Mouse (Mus musculus) embryonic facial prominence, embryonic 10.5 days (tissue): ENCODE results near the gene Crybb2. TPM values are rescaled to one million over a fixed set of nuclear protein-coding genes. Genes with fewer than 3 reads are reported as not detected.
"Not testable (repeated sequence)": the region's sequence is repeated elsewhere in the genome, so short reads cannot be mapped to it uniquely, and the experiment has no call there.

ENCODE experiments used
- DNase-seq: peaks from one replicate; pipeline ENCODE4 v3.0.0-alpha.2; 2017; ENCODE audit warnings: low spot score
- H3K27ac ChIP-seq: fragments of 300-500 bp; sonication (generic); replicated peaks from 2 replicates; pipeline ENCODE4 v1.5.1; 2016; ENCODE audit warnings: mild to moderate bottlenecking
- H3K27me3 ChIP-seq: fragments of 300-500 bp; sonication (generic); replicated peaks from 2 replicates; pipeline ENCODE4 v1.6.1; 2016; ENCODE audit warnings: low read depth, mild to moderate bottlenecking; ENCODE audit not compliant: poor library complexity, severe bottlenecking
- H3K36me3 ChIP-seq: fragments of 300-500 bp; sonication (generic); replicated peaks from 2 replicates; pipeline ENCODE4 v1.6.1; 2016; ENCODE audit warnings: mild to moderate bottlenecking, moderate library complexity
- H3K4me1 ChIP-seq: fragments of 300-500 bp; sonication (generic); 2 replicates; pipeline ENCODE4 v1.6.1; 2016
- H3K4me3 ChIP-seq: fragments of 300-500 bp; sonication (generic); 2 replicates; pipeline ENCODE4 v1.5.1; 2016; ENCODE audit warnings: mild to moderate bottlenecking, moderate library complexity
- H3K9me3 ChIP-seq: fragments of 300-500 bp; sonication (generic); 2 replicates; pipeline ENCODE4 v1.6.1; 2016; ENCODE audit warnings: mild to moderate bottlenecking
- WGBS: fragments of 180-500 bp; shearing (Covaris S2); methylation state at CpG from one replicate; pipeline ENCODE4 v1.1.7; 2016; 5-methylcytosine and 5-hydroxymethylcytosine counted together
- polyA plus RNA-seq: library from polyadenylated mRNA; unstranded; fragments of >200 nt; fragmentation: Nextera tagmentation; extraction: Ambion mirVana; gene quantifications from 2 replicates; pipeline ENCODE4 v1.2.1, GENCODE M21; 2016

The Crybb2 gene
- polyA plus RNA-seq: not detected in 2 replicates

- no peak within 1 kb of the TSS for H3K27ac ChIP-seq
- no peaks in the 10 kb centered on the region for H3K27me3 ChIP-seq
- no peaks in the 10 kb centered on the region for H3K9me3 ChIP-seq
- no peak within 1 kb of the TSS for H3K4me3 ChIP-seq
- no peaks in the 10 kb centered on the region for H3K36me3 ChIP-seq
- no peak for DNase-seq
- H3K4me1 ChIP-seq: no peaks in the 10 kb centered on the region
Observed at GRCm38 (mm10) chr5:113070017-113070416, at the start of gene Crybb2. Crybb2 (minus strand) TSS chr5:113070117.

GRCm38 (mm10) chr5:113119291-113119690 lies 49.4 kb upstream of the Crybb2 start:
- WGBS: 77% methylated on average over 9 of the region's 9 CpGs
- DNase-seq: no peak
- no peak overlapping the region for H3K4me3 ChIP-seq
- H3K36me3 ChIP-seq: no peaks in the 10 kb centered on the region
- H3K4me1 ChIP-seq: peaks cover 76% of the 10 kb centered on the region
- H3K27me3 ChIP-seq: peaks cover 20% of the 10 kb centered on the region
- peak overlapping the region; percentile 51 for H3K27ac ChIP-seq
- no peaks in the 10 kb centered on the region for H3K9me3 ChIP-seq

- DNase-seq: peak; percentile 57
- peaks cover 20% of the 10 kb centered on the region for H3K27me3 ChIP-seq
Observed at GRCm38 (mm10) chr5:113118695-113119094, 48.8 kb upstream of the Crybb2 start.

GRCm38 (mm10) chr5:113117361-113117760 lies 47.4 kb upstream of the Crybb2 start:
- Histone ChIP-seq H3K27ac (no peak overlapping the region), H3K9me3 (no peaks in the 10 kb centered on the region), H3K4me1 (peaks cover 80% of the 10 kb centered on the region), H3K4me3 (no peak overlapping the region), H3K27me3 (peaks cover 17% of the 10 kb centered on the region), H3K36me3 (no peaks in the 10 kb centered on the region)
- 87% methylated on average over 5 of the region's 5 CpGs for WGBS
- DNase-seq: no peak

More at GRCm38 (mm10) chr5:113118695-113119094, 48.8 kb upstream of the Crybb2 start:
- peak overlapping the region; percentile 61 for H3K27ac ChIP-seq
- H3K4me3 ChIP-seq: no peak overlapping the region
- WGBS: 41% methylated on average over 6 of the region's 6 CpGs
- H3K36me3 ChIP-seq: no peaks in the 10 kb centered on the region
- no peaks in the 10 kb centered on the region for H3K9me3 ChIP-seq
- H3K4me1 ChIP-seq: peaks cover 79% of the 10 kb centered on the region

- Histone ChIP-seq H3K4me1 (peaks cover 74% of the 10 kb centered on the region), H3K27me3 (0 out of 2 replicates have a peak, but pooled peaks cover 9% of the 10 kb centered on the region), H3K4me3 (no peak overlapping the region), H3K9me3 (no peaks in the 10 kb centered on the region), H3K36me3 (no peaks in the 10 kb centered on the region), H3K27ac (no peak overlapping the region)
- DNase-seq: no peak
- 62% methylated on average over 10 of the region's 10 CpGs for WGBS
Observed at GRCm38 (mm10) chr5:113115896-113116295, 46.0 kb upstream of the Crybb2 start.

GRCm38 (mm10) chr5:113114264-113115225 lies 44.6 kb upstream of the Crybb2 start:
- Histone ChIP-seq H3K9me3 (no peaks in the 10 kb centered on the region), H3K27me3 (no peaks in the 10 kb centered on the region), H3K4me1 (peaks cover 66% of the 10 kb centered on the region), H3K4me3 (no peak overlapping the region), H3K27ac (peak overlapping the region; percentile 41), H3K36me3 (no peaks in the 10 kb centered on the region)
- DNase-seq: no peak
- WGBS: 45% methylated on average over 20 of the region's 20 CpGs

- Histone ChIP-seq H3K9me3 (no peaks in the 10 kb centered on the region), H3K4me3 (no peak overlapping the region), H3K36me3 (no peaks in the 10 kb centered on the region), H3K27me3 (no peaks in the 10 kb centered on the region), H3K4me1 (peaks cover 55% of the 10 kb centered on the region), H3K27ac (peak overlapping the region; percentile 35; the same call in 1 of the 2 replicates)
- DNase-seq: no peak
- 48% methylated on average over 5 of the region's 5 CpGs for WGBS
Observed at GRCm38 (mm10) chr5:113113120-113113519, 43.2 kb upstream of the Crybb2 start.

GRCm38 (mm10) chr5:113111336-113111735 lies 41.4 kb upstream of the Crybb2 start:
- Histone ChIP-seq H3K36me3 (no peaks in the 10 kb centered on the region), H3K4me3 (no peak overlapping the region), H3K4me1 (peaks cover 67% of the 10 kb centered on the region), H3K27me3 (no peaks in the 10 kb centered on the region), H3K27ac (peak overlapping the region; percentile 83), H3K9me3 (no peaks in the 10 kb centered on the region)
- DNase-seq: no peak
- 13% methylated on average over 4 of the region's 4 CpGs for WGBS

GRCm38 (mm10) chr5:113110929-113111328 lies 41.0 kb upstream of the Crybb2 start:
- Histone ChIP-seq H3K9me3 (no peaks in the 10 kb centered on the region), H3K27me3 (no peaks in the 10 kb centered on the region), H3K4me3 (no peak overlapping the region), H3K27ac (peak overlapping the region; percentile 83), H3K4me1 (peaks cover 63% of the 10 kb centered on the region), H3K36me3 (no peaks in the 10 kb centered on the region)
- no peak for DNase-seq
- WGBS: 11% methylated on average over 1 of the region's 1 CpGs

- H3K27ac ChIP-seq, DNase-seq, H3K4me3 ChIP-seq, H3K36me3 ChIP-seq, H3K9me3 ChIP-seq, H3K27me3 ChIP-seq: not testable (repeated sequence)
- H3K4me1 ChIP-seq: peaks cover 50% of the 10 kb centered on the region
- 91% methylated on average over 2 of the region's 2 CpGs for WGBS
Observed at GRCm38 (mm10) chr5:113109651-113110050, 39.7 kb upstream of the Crybb2 start.

GRCm38 (mm10) chr5:113108165-113108764 lies 38.3 kb upstream of the Crybb2 start:
- Histone ChIP-seq H3K36me3 (no peaks in the 10 kb centered on the region), H3K27me3 (no peaks in the 10 kb centered on the region), H3K9me3 (no peaks in the 10 kb centered on the region), H3K4me1 (peaks cover 42% of the 10 kb centered on the region), H3K27ac (no peak overlapping the region), H3K4me3 (no peak overlapping the region)
- no peak for DNase-seq
- WGBS: 83% methylated on average over 11 of the region's 11 CpGs

GRCm38 (mm10) chr5:113107709-113108108 lies 37.8 kb upstream of the Crybb2 start:
- 80% methylated on average over 3 of the region's 3 CpGs for WGBS
- DNase-seq: no peak
- peaks cover 42% of the 10 kb centered on the region for H3K4me1 ChIP-seq
- H3K27me3 ChIP-seq: no peaks in the 10 kb centered on the region
- H3K27ac ChIP-seq: no peak overlapping the region
- H3K36me3 ChIP-seq: no peaks in the 10 kb centered on the region
- H3K4me3 ChIP-seq: no peak overlapping the region
- H3K9me3 ChIP-seq: no peaks in the 10 kb centered on the region

GRCm38 (mm10) chr5:113106594-113106993 lies 36.7 kb upstream of the Crybb2 start:
- Histone ChIP-seq H3K36me3 (no peaks in the 10 kb centered on the region), H3K4me3 (no peak overlapping the region), H3K27ac (no peak overlapping the region), H3K4me1 (peaks cover 44% of the 10 kb centered on the region), H3K27me3 (no peaks in the 10 kb centered on the region), H3K9me3 (no peaks in the 10 kb centered on the region)
- no peak for DNase-seq
- WGBS: 63% methylated on average over 7 of the region's 7 CpGs
